Mouse (Mus musculus): ENCODE measurements around the gene Zbtb42. TPM values are rescaled to one million over a fixed set of nuclear protein-coding genes. Genes with fewer than 3 reads are reported as not detected.

Gene Zbtb42
- polyA plus RNA-seq, 1 experiment, result 5.0 TPM

GRCm38 (mm10) chr12:112696806-112697425, 18.3 kb downstream of the Zbtb42 start:
- TF ChIP-seq POLR2A (IDR thresholded peaks at IDR 0.05; ENCODE audit: borderline replicate concordance, extremely low read depth, insufficient read depth, insufficient read length, poor library complexity, severe bottlenecking) (no peak), CTCF (IDR thresholded peaks at IDR 0.05; ENCODE audit: borderline replicate concordance, extremely low read depth, insufficient read depth, insufficient read length) (no peak)
- DNase-seq (ENCODE audit: low read depth), result no peak

DNA sequence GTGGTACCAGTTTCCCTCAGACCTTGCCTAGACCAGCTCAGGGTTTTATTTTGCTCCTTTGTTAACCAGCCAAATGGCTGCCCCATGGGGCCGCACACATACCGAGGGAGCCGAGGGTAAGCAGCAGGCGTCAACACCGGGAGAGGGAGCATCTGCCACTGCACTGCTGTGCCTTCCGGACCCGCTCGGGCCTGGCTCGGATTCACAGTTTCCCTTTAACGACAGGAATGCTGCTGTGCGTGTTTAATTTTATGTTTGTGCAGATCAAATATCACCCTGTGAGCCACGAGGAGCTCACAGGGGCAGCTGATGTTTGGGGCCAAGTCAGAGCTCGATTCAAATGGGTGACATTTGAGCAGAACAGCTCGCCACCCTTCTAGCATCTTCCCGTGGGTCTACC, 21.9 kb downstream of the Zbtb42 start:
- peak; percentile 46 for DNase-seq (ENCODE audit: low read depth)
- TF ChIP-seq CTCF (IDR thresholded peaks at IDR 0.05; ENCODE audit: borderline replicate concordance, extremely low read depth, insufficient read depth, insufficient read length) (no peak), POLR2A (IDR thresholded peaks at IDR 0.05; ENCODE audit: borderline replicate concordance, extremely low read depth, insufficient read depth, insufficient read length, poor library complexity, severe bottlenecking) (no peak)

DNA sequence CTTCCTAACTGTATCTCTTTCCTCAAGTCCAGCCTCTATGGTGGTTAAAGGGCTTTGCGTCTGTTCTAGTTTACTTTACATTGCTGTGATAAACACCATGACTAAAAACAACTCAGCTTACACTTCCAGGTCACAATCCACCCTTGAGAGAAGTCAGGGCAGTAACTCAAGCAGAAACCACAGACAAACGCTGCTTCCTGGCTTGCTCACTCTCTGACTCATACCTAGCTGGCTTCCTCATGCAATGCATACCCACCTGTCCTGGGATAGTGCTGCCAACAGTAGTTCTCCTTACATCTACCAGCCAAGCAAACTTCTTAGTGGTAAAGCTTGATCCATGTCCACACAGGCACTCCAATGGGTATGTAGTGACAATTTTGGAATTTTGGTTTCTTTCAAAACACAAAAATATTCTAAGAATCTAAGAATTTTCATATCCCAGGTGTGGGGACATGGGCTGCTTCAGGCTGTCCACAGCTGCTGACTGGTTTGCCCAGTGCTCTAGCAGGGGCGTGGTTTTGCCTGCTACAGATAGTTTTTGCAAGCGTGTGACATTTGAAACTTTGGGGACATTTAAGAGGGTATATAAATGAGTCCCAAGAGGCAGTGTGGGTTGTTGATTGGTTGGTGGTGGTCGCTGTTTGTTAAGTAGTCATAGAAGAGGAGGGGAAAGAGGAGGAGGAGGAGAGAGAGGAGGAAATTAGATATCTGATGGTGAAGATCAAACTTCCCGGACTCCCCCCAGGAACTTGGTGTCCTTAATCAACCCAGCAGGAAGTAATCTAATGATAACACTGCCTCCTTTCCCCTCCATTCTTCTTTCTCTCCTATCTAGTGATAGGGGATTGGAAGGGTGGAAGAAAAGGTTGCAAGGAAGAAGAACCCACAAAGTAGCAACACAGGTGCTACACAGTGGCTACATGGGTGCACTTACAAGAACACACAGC, 24.0 kb downstream of the Zbtb42 start:
- no peak for TF ChIP-seq POLR2A (IDR thresholded peaks at IDR 0.05; ENCODE audit: borderline replicate concordance, extremely low read depth, insufficient read depth, insufficient read length, poor library complexity, severe bottlenecking)
- no peak for TF ChIP-seq CTCF (IDR thresholded peaks at IDR 0.05; ENCODE audit: borderline replicate concordance, extremely low read depth, insufficient read depth, insufficient read length)
- no peak for DNase-seq (ENCODE audit: low read depth)

- TF ChIP-seq POLR2A (IDR thresholded peaks at IDR 0.05; ENCODE audit: borderline replicate concordance, extremely low read depth, insufficient read depth, insufficient read length, poor library complexity, severe bottlenecking), result no peak
- TF ChIP-seq CTCF (IDR thresholded peaks at IDR 0.05; ENCODE audit: borderline replicate concordance, extremely low read depth, insufficient read depth, insufficient read length), result peak; percentile 99
- peak; percentile 87 for DNase-seq (ENCODE audit: low read depth)
Observed at GRCm38 (mm10) chr12:112706704-112707572, 28.3 kb downstream of the Zbtb42 start.

DNA sequence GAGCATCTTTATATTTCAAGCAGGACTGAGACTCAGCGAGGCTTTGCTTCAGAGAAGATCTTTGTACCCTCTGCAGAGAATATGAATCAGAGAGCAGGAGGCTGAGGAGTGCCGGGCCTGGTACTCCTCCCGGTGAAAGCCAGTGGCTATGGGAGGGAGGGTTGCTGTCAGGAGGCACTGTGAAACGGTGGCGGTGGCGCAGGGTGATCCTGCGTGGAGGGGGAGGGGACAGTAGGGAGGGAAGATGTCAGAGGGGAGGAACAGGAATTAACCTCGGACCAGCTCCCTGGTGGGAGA, 28.9 kb downstream of the Zbtb42 start:
- DNase-seq (ENCODE audit: low read depth), result no peak
- TF ChIP-seq POLR2A (IDR thresholded peaks at IDR 0.05; ENCODE audit: borderline replicate concordance, extremely low read depth, insufficient read depth, insufficient read length, poor library complexity, severe bottlenecking) (no peak), CTCF (IDR thresholded peaks at IDR 0.05; ENCODE audit: borderline replicate concordance, extremely low read depth, insufficient read depth, insufficient read length) (no peak)

- DNase-seq (ENCODE audit: low read depth), result peak; percentile 84
- TF ChIP-seq CTCF (IDR thresholded peaks at IDR 0.05; ENCODE audit: borderline replicate concordance, extremely low read depth, insufficient read depth, insufficient read length) (no peak), POLR2A (IDR thresholded peaks at IDR 0.05; ENCODE audit: borderline replicate concordance, extremely low read depth, insufficient read depth, insufficient read length, poor library complexity, severe bottlenecking) (no peak)
Observed at GRCm38 (mm10) chr12:112713984-112714383, 35.4 kb downstream of the Zbtb42 start.

DNA sequence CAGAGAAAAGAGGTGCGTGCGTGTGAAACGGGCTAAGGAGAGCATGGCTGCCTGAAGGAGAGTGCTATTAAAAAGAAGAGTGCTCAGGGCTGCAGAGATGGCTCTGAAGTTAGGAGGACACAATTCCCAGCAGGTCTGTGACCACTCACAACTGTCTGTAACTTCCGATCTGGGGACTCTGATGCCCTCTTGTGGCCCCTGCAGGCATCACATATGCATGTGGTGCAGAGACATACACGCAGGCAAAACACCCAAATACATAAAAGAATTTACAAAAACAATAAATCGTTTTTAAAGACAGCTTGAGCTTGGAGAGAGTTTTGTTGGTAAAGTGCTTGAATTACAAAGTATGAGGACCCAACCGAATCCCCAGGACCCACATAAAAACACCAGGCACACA, 38.5 kb downstream of the Zbtb42 start:
- TF ChIP-seq CTCF (IDR thresholded peaks at IDR 0.05; ENCODE audit: borderline replicate concordance, extremely low read depth, insufficient read depth, insufficient read length) (peak; percentile 74; the same call in 1 of the 2 replicates), POLR2A (IDR thresholded peaks at IDR 0.05; ENCODE audit: borderline replicate concordance, extremely low read depth, insufficient read depth, insufficient read length, poor library complexity, severe bottlenecking) (no peak)
- peak; percentile 58 for DNase-seq (ENCODE audit: low read depth)

GRCm38 (mm10) chr12:112718995-112719394, 40.4 kb downstream of the Zbtb42 start:
- no peak for DNase-seq (ENCODE audit: low read depth)
- TF ChIP-seq POLR2A (IDR thresholded peaks at IDR 0.05; ENCODE audit: borderline replicate concordance, extremely low read depth, insufficient read depth, insufficient read length, poor library complexity, severe bottlenecking) (no peak), CTCF (IDR thresholded peaks at IDR 0.05; ENCODE audit: borderline replicate concordance, extremely low read depth, insufficient read depth, insufficient read length) (no peak)

- no peak for DNase-seq (ENCODE audit: low read depth)
- no peak for TF ChIP-seq POLR2A (IDR thresholded peaks at IDR 0.05; ENCODE audit: borderline replicate concordance, extremely low read depth, insufficient read depth, insufficient read length, poor library complexity, severe bottlenecking)
- no peak for TF ChIP-seq CTCF (IDR thresholded peaks at IDR 0.05; ENCODE audit: borderline replicate concordance, extremely low read depth, insufficient read depth, insufficient read length)
Observed at GRCm38 (mm10) chr12:112720216-112720615, 41.6 kb downstream of the Zbtb42 start, which contains the start of gene Cep170b. Cep170b (plus strand) TSS chr12:112720455.

- TF ChIP-seq CTCF (IDR thresholded peaks at IDR 0.05; ENCODE audit: borderline replicate concordance, extremely low read depth, insufficient read depth, insufficient read length) (no peak), POLR2A (IDR thresholded peaks at IDR 0.05; ENCODE audit: borderline replicate concordance, extremely low read depth, insufficient read depth, insufficient read length, poor library complexity, severe bottlenecking) (no peak)
- DNase-seq (ENCODE audit: low read depth), result no peak
Observed at GRCm38 (mm10) chr12:112720890-112721423, 42.3 kb downstream of the Zbtb42 start.

Measured in brain, embryonic 14.5 days (tissue).